Mouse (Mus musculus) embryonic facial prominence, embryonic 14.5 days (tissue): ENCODE data around the gene Mpped2. TPM values are rescaled to one million over a fixed set of nuclear protein-coding genes. Genes with fewer than 3 reads are reported as not detected.

Experiments
- ATAC-seq: fragments of 200-750 bp; cut with Nextera tagmentation; 2 replicates; pipeline ENCODE4 v1.8.0; 2017; ENCODE audit warnings: low read depth, moderate number of reproducible peaks, moderate TSS enrichment
- DNase-seq: peaks from one replicate; pipeline ENCODE4 v3.0.0-alpha.2; 2015; ENCODE audit warnings: low spot score
- H3K27ac ChIP-seq: fragments of 300-500 bp; sonication (generic); replicated peaks from 2 replicates; pipeline ENCODE4 v1.5.1; 2014; ENCODE audit warnings: low read depth, mild to moderate bottlenecking, low read length, moderate library complexity
- H3K27me3 ChIP-seq: fragments of 300-500 bp; sonication (generic); replicated peaks from 2 replicates; pipeline ENCODE4 v1.6.1; 2014; ENCODE audit warnings: low read length; ENCODE audit not compliant: control insufficient read depth, insufficient read depth
- H3K36me3 ChIP-seq: fragments of 300-500 bp; sonication (generic); 2 replicates; pipeline ENCODE4 v1.6.1; 2014; ENCODE audit warnings: low read length, mixed read lengths; ENCODE audit not compliant: control insufficient read depth, insufficient read depth
- H3K4me1 ChIP-seq: fragments of 300-500 bp; sonication (generic); 2 replicates; pipeline ENCODE4 v1.6.1; 2014; ENCODE audit warnings: antibody characterized with exemption, low read length; ENCODE audit not compliant: control insufficient read depth, insufficient read depth
- H3K4me2 ChIP-seq: fragments of 300-500 bp; sonication (generic); 2 replicates; pipeline ENCODE4 v1.6.1; 2014; ENCODE audit warnings: low read depth, mild to moderate bottlenecking, low read length, moderate library complexity, mixed read lengths
- H3K4me3 ChIP-seq: fragments of 300-500 bp; sonication (generic); 2 replicates; pipeline ENCODE4 v1.5.1; 2014; ENCODE audit warnings: low read depth, mild to moderate bottlenecking, low read length
- H3K9ac ChIP-seq: fragments of 300-500 bp; sonication (generic); 2 replicates; pipeline ENCODE4 v1.6.1; 2014; ENCODE audit warnings: low read depth, mild to moderate bottlenecking, low read length, moderate library complexity, mixed read lengths
- H3K9me3 ChIP-seq: fragments of 300-500 bp; sonication (generic); 2 replicates; pipeline ENCODE4 v1.6.1; 2016; ENCODE audit warnings: low read length; ENCODE audit not compliant: control insufficient read depth
- WGBS: fragments of 180-500 bp; shearing (Covaris S2); extraction: QIAGEN DNeasy Blood & Tissue Kit; methylation state at CpG from one replicate; pipeline ENCODE4 v1.1.7; 2014; 5-methylcytosine and 5-hydroxymethylcytosine counted together
- polyA plus RNA-seq: library from polyadenylated mRNA; unstranded; fragments of >200 nt; fragmentation: Nextera tagmentation; extraction: Ambion mirVana; gene quantifications from 2 replicates; pipeline ENCODE4 v1.2.1, GENCODE M21; 2014

The Mpped2 gene
- polyA plus RNA-seq, 1 experiment from 2014 or later: 52.5 TPM

DNA sequence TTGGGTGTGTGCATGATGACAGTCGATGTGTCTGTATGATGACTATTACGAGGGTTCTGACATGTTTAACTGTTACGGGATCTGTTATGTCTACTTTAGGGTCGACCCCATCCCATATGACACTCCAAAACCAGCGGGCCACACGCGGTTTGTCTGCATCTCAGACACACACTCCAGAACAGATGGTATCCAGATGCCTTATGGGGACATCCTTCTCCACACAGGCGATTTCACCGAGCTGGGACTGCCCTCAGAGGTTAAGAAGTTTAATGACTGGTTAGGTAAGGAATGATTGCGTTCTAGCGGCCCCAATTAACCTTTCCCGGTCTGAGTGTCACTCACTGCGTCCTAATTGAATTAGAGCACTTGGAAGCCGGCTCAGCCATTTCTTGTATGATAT, 51.5 kb downstream of the Mpped2 start:
- DNase-seq: no peak
- H3K36me3 ChIP-seq: no peaks in the 10 kb centered on the region

DNA sequence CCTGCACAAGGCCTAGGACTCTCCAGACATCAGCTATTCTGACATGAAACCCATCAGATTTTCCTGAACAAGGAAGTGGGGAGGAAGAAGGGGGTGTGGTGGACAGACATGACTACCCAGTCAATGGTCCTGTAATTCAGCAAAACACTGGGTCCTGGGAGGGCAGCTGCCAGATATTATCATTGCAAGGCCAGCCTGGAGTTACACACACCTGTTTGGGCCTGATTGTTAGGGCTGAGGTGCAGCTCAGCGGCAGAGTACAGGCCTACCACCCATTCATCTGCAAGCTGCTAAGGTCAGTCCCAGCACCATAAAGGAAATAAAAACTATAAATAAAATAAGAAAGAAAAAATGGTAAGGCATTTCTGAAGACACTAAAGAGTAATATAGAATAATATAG, 52.3 kb downstream of the Mpped2 start:
- no peak for DNase-seq
- no peaks in the 10 kb centered on the region for H3K36me3 ChIP-seq
- WGBS: 69% methylated on average over 1 of the region's 1 CpGs
- H3K4me3 ChIP-seq: no peak overlapping the region
- no peaks in the 10 kb centered on the region for H3K27me3 ChIP-seq
- no peak overlapping the region for H3K9ac ChIP-seq
- no peak overlapping the region for H3K4me2 ChIP-seq
- no peaks in the 10 kb centered on the region for H3K9me3 ChIP-seq
- peaks cover 7% of the 10 kb centered on the region; the same call in 1 of the 2 replicates for H3K4me1 ChIP-seq
- no peak for ATAC-seq
- H3K27ac ChIP-seq: no peak overlapping the region

More for the DNA sequence above, 51.5 kb downstream of the Mpped2 start:
- Histone ChIP-seq H3K9ac (no peak overlapping the region), H3K9me3 (no peaks in the 10 kb centered on the region), H3K4me2 (no peak overlapping the region), H3K4me1 (peaks cover 7% of the 10 kb centered on the region; the same call in 1 of the 2 replicates), H3K27me3 (no peaks in the 10 kb centered on the region), H3K27ac (no peak overlapping the region), H3K4me3 (no peak overlapping the region)
- ATAC-seq: no peak
- WGBS: 32% methylated on average over 14 of the region's 14 CpGs

DNA sequence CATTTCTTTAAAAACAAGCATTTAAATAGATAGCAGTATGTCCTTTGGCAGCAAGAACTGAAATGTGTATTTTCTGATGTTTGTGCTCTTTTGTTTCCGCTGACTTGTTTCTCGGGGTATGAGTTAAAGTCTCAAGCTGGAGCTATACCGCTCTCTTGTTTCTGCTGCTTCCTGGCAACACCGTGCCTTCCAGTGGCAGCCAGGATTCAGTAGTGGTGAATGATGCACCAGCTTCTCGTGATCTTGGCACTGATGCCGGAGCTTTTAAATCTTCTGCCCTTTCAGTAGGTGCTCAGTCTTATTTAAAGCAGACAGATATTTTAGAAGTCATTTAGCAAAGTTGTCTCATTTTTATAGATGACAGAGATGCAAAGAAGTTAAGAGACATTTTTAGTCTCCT, 53.1 kb downstream of the Mpped2 start:
- no peak overlapping the region for H3K4me2 ChIP-seq
- peaks cover 7% of the 10 kb centered on the region; the same call in 1 of the 2 replicates for H3K4me1 ChIP-seq
- 70% methylated on average over 6 of the region's 6 CpGs for WGBS
- DNase-seq (no peak), ATAC-seq (no peak)
- no peaks in the 10 kb centered on the region for H3K9me3 ChIP-seq
- no peaks in the 10 kb centered on the region for H3K27me3 ChIP-seq
- no peak overlapping the region for H3K4me3 ChIP-seq
- no peak overlapping the region for H3K27ac ChIP-seq
- H3K36me3 ChIP-seq: no peaks in the 10 kb centered on the region
- H3K9ac ChIP-seq: no peak overlapping the region

DNA sequence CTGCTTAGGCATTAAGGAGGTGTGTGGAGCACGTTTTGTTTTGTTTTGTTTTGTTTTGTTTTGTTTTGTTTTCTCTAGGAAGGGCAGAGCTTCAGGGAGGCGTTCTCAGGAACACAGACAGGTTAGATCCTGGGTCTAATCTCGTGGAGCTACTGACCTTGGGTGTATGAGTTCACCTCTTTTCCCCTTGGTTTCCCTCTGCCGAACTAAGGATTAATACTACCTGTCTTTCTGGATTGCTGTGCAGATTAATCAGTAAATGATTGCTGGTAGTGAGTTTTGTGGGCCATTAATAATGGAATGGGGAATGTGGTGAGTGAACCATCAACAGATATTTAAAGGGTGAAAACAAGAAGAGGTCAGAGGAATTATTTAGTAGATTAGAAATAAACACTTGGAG, 53.8 kb downstream of the Mpped2 start:
- Histone ChIP-seq H3K36me3 (no peaks in the 10 kb centered on the region), H3K4me3 (no peak overlapping the region), H3K27ac (no peak overlapping the region), H3K9me3 (no peaks in the 10 kb centered on the region), H3K4me1 (peaks cover 7% of the 10 kb centered on the region; the same call in 1 of the 2 replicates), H3K27me3 (no peaks in the 10 kb centered on the region), H3K9ac (no peak overlapping the region), H3K4me2 (no peak overlapping the region)
- no peak for DNase-seq
- no peak for ATAC-seq
- 52% methylated on average over 4 of the region's 4 CpGs for WGBS

DNA sequence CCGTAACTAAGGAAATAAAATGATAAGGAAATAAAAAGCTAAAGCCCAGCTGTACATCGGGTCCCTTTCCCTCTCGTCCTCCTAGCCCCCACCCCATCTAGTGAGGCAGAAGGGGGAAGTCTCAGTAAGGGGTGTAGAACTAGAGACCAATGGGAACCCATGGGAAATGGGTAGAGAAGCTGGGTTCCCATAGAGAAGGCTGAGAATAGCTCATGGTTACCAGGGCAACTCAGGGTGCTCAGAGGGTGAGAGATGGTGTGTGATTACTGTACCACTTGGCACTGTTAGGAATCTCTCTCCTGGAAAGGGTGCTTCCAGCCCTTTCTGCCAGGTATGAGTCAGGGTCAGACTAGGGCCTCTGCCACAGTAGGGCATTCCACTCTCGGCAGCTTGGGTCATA, 54.3 kb downstream of the Mpped2 start:
- ATAC-seq (peak; percentile 74; the same call in 1 of the 2 replicates), DNase-seq (no peak)
- H3K4me3 ChIP-seq: no peak overlapping the region
- H3K4me1 ChIP-seq: peaks cover 7% of the 10 kb centered on the region; the same call in 1 of the 2 replicates
- H3K36me3 ChIP-seq: no peaks in the 10 kb centered on the region
- no peak overlapping the region for H3K9ac ChIP-seq
- H3K27ac ChIP-seq: no peak overlapping the region
- 80% methylated on average over 4 of the region's 4 CpGs for WGBS
- H3K9me3 ChIP-seq: no peaks in the 10 kb centered on the region
- H3K4me2 ChIP-seq: no peak overlapping the region
- H3K27me3 ChIP-seq: no peaks in the 10 kb centered on the region

DNA sequence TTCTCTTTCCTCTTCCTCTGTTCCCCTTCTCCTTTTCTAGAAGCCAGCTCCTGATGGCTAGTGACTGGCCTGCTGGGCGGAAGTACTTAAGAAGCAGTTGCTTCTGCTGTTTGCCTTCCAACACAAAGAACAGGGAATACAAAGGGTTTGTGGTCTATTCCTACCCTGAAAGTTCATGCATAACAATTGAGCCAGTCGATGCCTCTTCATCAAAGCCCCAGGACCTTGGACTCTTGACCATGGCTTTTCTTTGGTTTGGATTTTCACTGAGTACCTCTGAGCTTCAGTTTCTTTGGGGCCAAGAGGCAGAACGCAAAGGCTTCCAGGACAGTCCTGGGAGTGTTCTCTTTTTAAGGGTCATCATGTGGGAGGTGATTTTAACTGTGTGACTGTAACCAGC, 57.8 kb downstream of the Mpped2 start:
- WGBS: 86% methylated on average over 3 of the region's 3 CpGs
- H3K36me3 ChIP-seq: no peaks in the 10 kb centered on the region
- ATAC-seq: no peak
- no peak overlapping the region for H3K9ac ChIP-seq
- no peak for DNase-seq
- no peaks in the 10 kb centered on the region for H3K9me3 ChIP-seq
- no peak overlapping the region for H3K4me3 ChIP-seq
- H3K27me3 ChIP-seq: no peaks in the 10 kb centered on the region
- H3K4me1 ChIP-seq: no peaks in the 10 kb centered on the region
- H3K4me2 ChIP-seq: no peak overlapping the region
- no peak overlapping the region for H3K27ac ChIP-seq

DNA sequence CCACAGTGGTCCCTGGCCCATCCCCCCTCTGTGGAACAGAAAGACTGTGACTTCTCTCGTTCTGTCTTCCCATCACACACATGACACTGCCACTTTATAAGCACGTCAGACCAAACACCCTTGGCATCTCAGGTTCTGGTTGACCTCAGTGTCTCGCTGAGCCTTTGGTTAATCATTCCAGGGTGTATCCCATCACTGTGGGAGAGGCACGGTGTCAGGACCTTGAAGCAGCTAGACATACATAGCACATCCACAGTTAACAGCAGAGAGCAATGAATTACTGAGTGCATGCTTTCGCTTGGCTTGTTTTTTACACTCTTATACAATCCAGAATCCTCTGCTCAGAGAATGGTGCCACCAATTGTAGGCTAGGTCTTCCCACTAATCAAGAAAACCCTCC, 60.6 kb downstream of the Mpped2 start:
- no peak for ATAC-seq
- DNase-seq: no peak
- no peak overlapping the region for H3K4me3 ChIP-seq

DNA sequence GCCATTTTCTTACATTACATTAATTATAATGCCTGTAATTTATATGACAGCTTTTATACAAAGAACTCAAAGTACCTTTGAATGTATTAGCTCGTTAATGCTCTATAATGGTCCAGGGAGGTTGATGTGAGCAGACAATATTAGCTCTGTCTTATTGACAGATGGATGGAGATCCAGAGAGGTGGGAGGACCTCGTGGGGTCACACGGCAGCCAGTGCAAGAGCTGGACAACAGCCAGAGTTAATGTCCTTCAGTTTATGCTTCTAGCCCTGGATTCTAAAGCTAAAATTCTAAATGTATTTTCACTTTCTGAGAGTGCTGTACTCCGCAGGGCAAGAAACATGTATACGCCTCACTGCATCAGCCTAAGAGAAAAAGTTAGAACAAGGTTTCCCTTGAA, 61.6 kb downstream of the Mpped2 start:
- WGBS: 73% methylated on average over 5 of the region's 5 CpGs
- Histone ChIP-seq H3K9me3 (no peaks in the 10 kb centered on the region), H3K36me3 (no peaks in the 10 kb centered on the region), H3K27me3 (no peaks in the 10 kb centered on the region), H3K4me2 (no peak overlapping the region), H3K4me1 (no peaks in the 10 kb centered on the region), H3K4me3 (no peak overlapping the region), H3K9ac (no peak overlapping the region), H3K27ac (no peak overlapping the region)
- DNase-seq: no peak
- no peak for ATAC-seq

More for the DNA sequence above, 60.6 kb downstream of the Mpped2 start:
- H3K36me3 ChIP-seq: no peaks in the 10 kb centered on the region
- H3K27me3 ChIP-seq: no peaks in the 10 kb centered on the region
- H3K9ac ChIP-seq: no peak overlapping the region
- no peaks in the 10 kb centered on the region for H3K9me3 ChIP-seq
- H3K4me1 ChIP-seq: no peaks in the 10 kb centered on the region
- WGBS: 66% methylated on average over 5 of the region's 5 CpGs
- H3K4me2 ChIP-seq: no peak overlapping the region
- H3K27ac ChIP-seq: no peak overlapping the region

DNA sequence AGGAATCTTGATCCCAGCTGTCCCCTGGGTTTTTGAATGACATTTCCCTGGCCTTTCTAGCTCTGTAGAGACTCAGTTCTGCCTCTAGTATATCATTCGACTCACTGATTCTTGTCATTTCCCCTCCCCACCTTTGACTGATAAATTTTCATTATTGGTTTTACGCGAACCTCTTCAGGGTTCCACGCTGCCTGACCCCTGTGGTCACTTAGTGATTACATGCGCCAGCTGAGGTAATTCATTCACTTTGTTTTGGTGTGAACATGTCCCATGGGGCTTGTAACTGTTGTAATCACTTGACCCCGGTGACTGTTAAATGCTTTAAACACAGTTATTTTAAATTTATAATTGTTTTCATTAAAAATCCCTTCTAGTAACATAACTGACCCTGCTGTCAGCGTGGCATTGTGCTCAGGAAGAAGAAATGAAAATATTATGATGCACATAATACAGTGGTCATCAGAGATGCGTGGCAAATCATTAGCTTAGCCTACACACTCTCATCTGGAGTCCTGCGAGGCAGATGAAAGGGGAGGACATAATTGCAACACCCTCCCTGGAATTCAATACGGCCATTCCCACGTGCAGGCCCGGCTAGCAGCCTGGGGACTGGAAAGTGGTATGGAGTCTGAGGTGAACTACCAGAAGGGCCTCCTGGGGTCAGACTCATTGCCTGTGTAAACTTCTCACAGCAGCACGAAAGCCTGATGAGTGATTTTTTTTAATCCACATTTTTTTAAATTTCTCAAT, 63.5 kb downstream of the Mpped2 start:
- Histone ChIP-seq H3K9me3 (no peaks in the 10 kb centered on the region), H3K4me2 (no peak overlapping the region), H3K27ac (no peak overlapping the region), H3K4me3 (no peak overlapping the region), H3K9ac (no peak overlapping the region), H3K36me3 (no peaks in the 10 kb centered on the region), H3K27me3 (no peaks in the 10 kb centered on the region), H3K4me1 (peaks cover 3% of the 10 kb centered on the region; the same call in 1 of the 2 replicates)
- peak; percentile 66 for ATAC-seq
- no peak for DNase-seq
- 32% methylated on average over 13 of the region's 13 CpGs for WGBS
